Mouse (Mus musculus): Measurements from ENCODE around the gene Igfn1.

Igfn1 gene

GRCm38 (mm10) chr1:136007211-136008158, 1.3 kb upstream of the Igfn1 start, which contains the start of gene Tmem9:
Gene Tmem9 (plus strand): TSS chr1:136008150.
- DNase-seq (ENCODE audit: low read depth, low spot score) = peak; percentile 79

GRCm38 (mm10) chr1:136001438-136001837, 4.7 kb downstream of the Igfn1 start:
- DNase-seq (ENCODE audit: low read depth, low spot score) = no peak

GRCm38 (mm10) chr1:135999720-136000287, 6.3 kb downstream of the Igfn1 start:
- DNase-seq (ENCODE audit: low read depth, low spot score) = no peak

- no peak for DNase-seq (ENCODE audit: low read depth, low spot score)
Observed at GRCm38 (mm10) chr1:135997537-135997936, 8.6 kb downstream of the Igfn1 start.

- no peak for DNase-seq (ENCODE audit: low read depth, low spot score)
Observed at GRCm38 (mm10) chr1:135993470-135993869, 12.7 kb downstream of the Igfn1 start.

- DNase-seq (ENCODE audit: low read depth, low spot score) = no peak
Observed at GRCm38 (mm10) chr1:135989876-135990275, 16.3 kb downstream of the Igfn1 start.

- no peak for DNase-seq (ENCODE audit: low read depth, low spot score)
Observed at GRCm38 (mm10) chr1:135984105-135984504, 22.0 kb downstream of the Igfn1 start.

- no peak for DNase-seq (ENCODE audit: low read depth, low spot score)
Observed at GRCm38 (mm10) chr1:135972576-135972975, 33.6 kb downstream of the Igfn1 start.

- no peak for DNase-seq (ENCODE audit: low read depth, low spot score)
Observed at GRCm38 (mm10) chr1:135970486-135970885, 35.7 kb downstream of the Igfn1 start.

- DNase-seq (ENCODE audit: low read depth, low spot score) = no peak
Observed at GRCm38 (mm10) chr1:135967739-135968138, 38.4 kb downstream of the Igfn1 start.

GRCm38 (mm10) chr1:135964561-135964960, 41.6 kb downstream of the Igfn1 start:
- no peak for DNase-seq (ENCODE audit: low read depth, low spot score)

GRCm38 (mm10) chr1:135963177-135963576, 43.0 kb downstream of the Igfn1 start:
- no peak for DNase-seq (ENCODE audit: low read depth, low spot score)

- peak; percentile 75 for DNase-seq (ENCODE audit: low read depth, low spot score)
Observed at GRCm38 (mm10) chr1:135958483-135958882, 47.7 kb downstream of the Igfn1 start.

GRCm38 (mm10) chr1:135948871-135949270, 57.3 kb downstream of the Igfn1 start:
- no peak for DNase-seq (ENCODE audit: low read depth, low spot score)

- DNase-seq (ENCODE audit: low read depth, low spot score) = no peak
Observed at GRCm38 (mm10) chr1:135946247-135946646, 59.9 kb downstream of the Igfn1 start.

GRCm38 (mm10) chr1:135945711-135946110, 60.4 kb downstream of the Igfn1 start:
- peak; percentile 71 for DNase-seq (ENCODE audit: low read depth, low spot score)

GRCm38 (mm10) chr1:135944526-135945259, 61.4 kb downstream of the Igfn1 start:
- DNase-seq (ENCODE audit: low read depth, low spot score) = peak; percentile 83

- no peak for DNase-seq (ENCODE audit: low read depth, low spot score)
Observed at GRCm38 (mm10) chr1:135943713-135944112, 62.4 kb downstream of the Igfn1 start.

- DNase-seq (ENCODE audit: low read depth, low spot score) = no peak
Observed at GRCm38 (mm10) chr1:135942116-135942515, 64.0 kb downstream of the Igfn1 start.

GRCm38 (mm10) chr1:135941259-135942006, 64.7 kb downstream of the Igfn1 start:
- no peak for DNase-seq (ENCODE audit: low read depth, low spot score)

GRCm38 (mm10) chr1:135936091-135936490, 70.1 kb downstream of the Igfn1 start:
- no peak for DNase-seq (ENCODE audit: low read depth, low spot score)

All from forelimb bud, embryonic 11.5 days (tissue).